Mouse (Mus musculus): Measurements from ENCODE around the gene Rsad1. TPM values are rescaled to one million over a fixed set of nuclear protein-coding genes. Genes with fewer than 3 reads are reported as not detected.
A peak's percentile ranks its signal among the peaks of the same experiment; 100 is the strongest.

Rsad1 gene
- polyA plus RNA-seq (2012; rRNA removed), result 3.7 and 8.4 TPM in 2 replicates

GRCm38 (mm10) chr11:94548888-94549690 is at the start of gene Rsad1:
Gene Rsad1 (minus strand): TSS chr11:94549255.
- no peaks in the 10 kb centered on the region for H3K36me3 ChIP-seq (ENCODE audit: control insufficient read depth, insufficient read depth, low read length)
- H3K27me3 ChIP-seq (ENCODE audit: control insufficient read depth, insufficient read depth, low read length), result no peaks in the 10 kb centered on the region
- H3K4me3 ChIP-seq (ENCODE audit: low read depth, low read length), result peak within 1 kb of the TSS; percentile 82
- peak within 1 kb of the TSS; percentile 90 for H3K27ac ChIP-seq (ENCODE audit: insufficient read depth, low read depth, low read length)
- TF ChIP-seq POLR2A (IDR thresholded peaks at IDR 0.05; ENCODE audit: low read depth, low read length), result no peak
- peak; percentile 99; the same call in 1 of the 2 replicates for TF ChIP-seq CTCF (IDR thresholded peaks at IDR 0.05; ENCODE audit: extremely low read depth, insufficient read length, insufficient replicate concordance, low read depth, low read length)
- 2% methylated on average over 48 of the region's 49 CpGs for WGBS
- peaks cover 20% of the 10 kb centered on the region for H3K4me1 ChIP-seq (ENCODE audit: control insufficient read depth, insufficient read depth, insufficient read length, low read length)

- 78% methylated on average over 6 of the region's 6 CpGs for WGBS
- peaks cover 23% of the 10 kb centered on the region for H3K4me1 ChIP-seq (ENCODE audit: control insufficient read depth, insufficient read depth, insufficient read length, low read length)
- H3K27me3 ChIP-seq (ENCODE audit: control insufficient read depth, insufficient read depth, low read length), result no peaks in the 10 kb centered on the region
- TF ChIP-seq POLR2A (IDR thresholded peaks at IDR 0.05; ENCODE audit: low read depth, low read length) (no peak), CTCF (IDR thresholded peaks at IDR 0.05; ENCODE audit: extremely low read depth, insufficient read length, insufficient replicate concordance, low read depth, low read length) (peak; percentile 22; the same call in 1 of the 2 replicates)
- H3K27ac ChIP-seq (ENCODE audit: insufficient read depth, low read depth, low read length), result no peak overlapping the region
- no peak overlapping the region for H3K4me3 ChIP-seq (ENCODE audit: low read depth, low read length)
- H3K36me3 ChIP-seq (ENCODE audit: control insufficient read depth, insufficient read depth, low read length), result no peaks in the 10 kb centered on the region
Observed at GRCm38 (mm10) chr11:94598437-94599120, 49.5 kb upstream of the Rsad1 start.

- peak overlapping the region; percentile 31 for H3K27ac ChIP-seq (ENCODE audit: insufficient read depth, low read depth, low read length)
- TF ChIP-seq POLR2A (IDR thresholded peaks at IDR 0.05; ENCODE audit: low read depth, low read length), result no peak
- TF ChIP-seq CTCF (IDR thresholded peaks at IDR 0.05; ENCODE audit: extremely low read depth, insufficient read length, insufficient replicate concordance, low read depth, low read length), result no peak
- no peaks in the 10 kb centered on the region for H3K27me3 ChIP-seq (ENCODE audit: control insufficient read depth, insufficient read depth, low read length)
- H3K36me3 ChIP-seq (ENCODE audit: control insufficient read depth, insufficient read depth, low read length), result no peaks in the 10 kb centered on the region
- no peak overlapping the region for H3K4me3 ChIP-seq (ENCODE audit: low read depth, low read length)
- peaks cover 22% of the 10 kb centered on the region for H3K4me1 ChIP-seq (ENCODE audit: control insufficient read depth, insufficient read depth, insufficient read length, low read length)
- WGBS, result 19% methylated on average over 4 of the region's 4 CpGs
Observed at GRCm38 (mm10) chr11:94597319-94597718, 48.3 kb upstream of the Rsad1 start.

GRCm38 (mm10) chr11:94596311-94596852 is 47.3 kb upstream of the Rsad1 start:
- Histone ChIP-seq H3K27me3 (ENCODE audit: control insufficient read depth, insufficient read depth, low read length) (no peaks in the 10 kb centered on the region), H3K4me1 (ENCODE audit: control insufficient read depth, insufficient read depth, insufficient read length, low read length) (peaks cover 21% of the 10 kb centered on the region), H3K27ac (ENCODE audit: insufficient read depth, low read depth, low read length) (peak overlapping the region; percentile 10; the same call in 1 of the 2 replicates), H3K36me3 (ENCODE audit: control insufficient read depth, insufficient read depth, low read length) (no peaks in the 10 kb centered on the region), H3K4me3 (ENCODE audit: low read depth, low read length) (no peak overlapping the region)
- 50% methylated on average over 7 of the region's 7 CpGs for WGBS
- TF ChIP-seq POLR2A (IDR thresholded peaks at IDR 0.05; ENCODE audit: low read depth, low read length) (no peak), CTCF (IDR thresholded peaks at IDR 0.05; ENCODE audit: extremely low read depth, insufficient read length, insufficient replicate concordance, low read depth, low read length) (no peak)

- 86% methylated on average over 6 of the region's 6 CpGs for WGBS
- H3K4me1 ChIP-seq (ENCODE audit: control insufficient read depth, insufficient read depth, insufficient read length, low read length), result peaks cover 24% of the 10 kb centered on the region
- TF ChIP-seq POLR2A (IDR thresholded peaks at IDR 0.05; ENCODE audit: low read depth, low read length), result no peak
- TF ChIP-seq CTCF (IDR thresholded peaks at IDR 0.05; ENCODE audit: extremely low read depth, insufficient read length, insufficient replicate concordance, low read depth, low read length), result no peak
- H3K27ac ChIP-seq (ENCODE audit: insufficient read depth, low read depth, low read length), result no peak overlapping the region
- H3K27me3 ChIP-seq (ENCODE audit: control insufficient read depth, insufficient read depth, low read length), result no peaks in the 10 kb centered on the region
- H3K4me3 ChIP-seq (ENCODE audit: low read depth, low read length), result no peak overlapping the region
- 0 out of 2 replicates have a peak, but pooled peaks cover 2% of the 10 kb centered on the region for H3K36me3 ChIP-seq (ENCODE audit: control insufficient read depth, insufficient read depth, low read length)
Observed at GRCm38 (mm10) chr11:94587511-94587910, 38.5 kb upstream of the Rsad1 start.

- Histone ChIP-seq H3K27ac (ENCODE audit: insufficient read depth, low read depth, low read length) (no peak overlapping the region), H3K4me3 (ENCODE audit: low read depth, low read length) (no peak overlapping the region), H3K36me3 (ENCODE audit: control insufficient read depth, insufficient read depth, low read length) (0 out of 2 replicates have a peak, but pooled peaks cover 2% of the 10 kb centered on the region), H3K4me1 (ENCODE audit: control insufficient read depth, insufficient read depth, insufficient read length, low read length) (peaks cover 13% of the 10 kb centered on the region; the same call in 1 of the 2 replicates), H3K27me3 (ENCODE audit: control insufficient read depth, insufficient read depth, low read length) (no peaks in the 10 kb centered on the region)
- WGBS, result 91% methylated on average over 9 of the region's 9 CpGs
- TF ChIP-seq CTCF (IDR thresholded peaks at IDR 0.05; ENCODE audit: extremely low read depth, insufficient read length, insufficient replicate concordance, low read depth, low read length) (no peak), POLR2A (IDR thresholded peaks at IDR 0.05; ENCODE audit: low read depth, low read length) (no peak)
Observed at GRCm38 (mm10) chr11:94585091-94585490, 36.0 kb upstream of the Rsad1 start.

All from small intestine, adult 2 months (tissue).